Mouse (Mus musculus) kidney, adult 2 months (tissue): ENCODE data around the gene Serpina3g. TPM values are rescaled to one million over a fixed set of nuclear protein-coding genes. Genes with fewer than 3 reads are reported as not detected.

Experiments
- DNase-seq: peaks from one replicate; pipeline ENCODE4 v3.0.0; 2021
- H3K27ac ChIP-seq: fragments of 200-500 bp; 2 replicates; pipeline ENCODE4 v1.5.1; 2012; ENCODE audit warnings: low read depth, low read length, control low read depth, inconsistent platforms; ENCODE audit not compliant: insufficient read depth
- H3K27me3 ChIP-seq: fragments of 200-500 bp; replicated peaks from 2 replicates; pipeline ENCODE4 v1.6.1; 2012; ENCODE audit warnings: mild to moderate bottlenecking, moderate library complexity, low read length, inconsistent platforms; ENCODE audit not compliant: control insufficient read depth, insufficient read depth
- H3K36me3 ChIP-seq: fragments of 200-500 bp; 2 replicates; pipeline ENCODE4 v1.6.1; 2012; ENCODE audit warnings: mild to moderate bottlenecking, moderate library complexity, low read length, inconsistent platforms; ENCODE audit not compliant: control insufficient read depth, insufficient read depth
- H3K4me1 ChIP-seq: fragments of 200-500 bp; 2 replicates; pipeline ENCODE4 v1.6.1; 2011; ENCODE audit warnings: low read length; ENCODE audit not compliant: control insufficient read depth, insufficient read depth
- H3K4me3 ChIP-seq: fragments of 200-500 bp; 2 replicates; pipeline ENCODE4 v1.5.1; 2011; ENCODE audit warnings: mild to moderate bottlenecking, low read depth, low read length, control low read depth; ENCODE audit not compliant: insufficient read depth
- CTCF ChIP-seq: fragments of 200-500 bp; conservative IDR thresholded peaks from 2 replicates; pipeline ENCODE4 v1.5.1; 2011; ENCODE audit warnings: low read depth, mild to moderate bottlenecking, control low read depth, low read length, moderate library complexity, mixed read lengths; ENCODE audit not compliant: insufficient read depth, insufficient read length
- POLR2A ChIP-seq: fragments of 200-500 bp; IDR thresholded peaks from one replicate; pipeline ENCODE4 v1.6.1; 2011; ENCODE audit warnings: low read depth, low read length, control low read depth
- WGBS: fragments of 180-500 bp; shearing (Covaris S2); methylation state at CpG from one replicate; pipeline ENCODE4 v1.1.7; 2018; 5-methylcytosine and 5-hydroxymethylcytosine counted together
- polyA plus RNA-seq: library from polyadenylated mRNA; depleted of rRNA; stranded (reverse); fragments of >200 nt; gene quantifications from 2 replicates; pipeline ENCODE4 v1.2.3, GENCODE M21; 2012; rRNA removed

The Serpina3g gene
- polyA plus RNA-seq, 1 experiment = 8.2 TPM

GRCm38 (mm10) chr12:104288336-104288735 is 52.3 kb downstream of the Serpina3g start:
- TF ChIP-seq POLR2A (no peak), CTCF (no peak)
- H3K36me3 ChIP-seq = no peaks in the 10 kb centered on the region
- no peak for DNase-seq
- H3K4me3 ChIP-seq = no peak overlapping the region
- no peaks in the 10 kb centered on the region for H3K27me3 ChIP-seq
- H3K4me1 ChIP-seq = no peaks in the 10 kb centered on the region
- no peak overlapping the region for H3K27ac ChIP-seq

GRCm38 (mm10) chr12:104289872-104290271 is 53.8 kb downstream of the Serpina3g start:
- 55% methylated on average over 3 of the region's 4 CpGs for WGBS
- H3K27ac ChIP-seq = no peak overlapping the region
- DNase-seq = no peak
- no peaks in the 10 kb centered on the region for H3K36me3 ChIP-seq
- no peaks in the 10 kb centered on the region for H3K27me3 ChIP-seq
- H3K4me3 ChIP-seq = no peak overlapping the region
- TF ChIP-seq POLR2A = no peak
- no peak for TF ChIP-seq CTCF
- no peaks in the 10 kb centered on the region for H3K4me1 ChIP-seq

Other genes with a start within 250 kb of the Serpina3g start
- gene Serpina11, start 246.3 kb upstream of the Serpina3g start, polyA plus RNA-seq = 0.11 TPM in 1 of 2 replicates, not detected in the other
- gene Serpina9, start 222.5 kb upstream of the Serpina3g start, polyA plus RNA-seq = not detected in 2 replicates
- not detected in 2 replicates for gene Serpina12, start 191.8 kb upstream of the Serpina3g start, polyA plus RNA-seq
- gene Serpina5, start 135.1 kb upstream of the Serpina3g start, polyA plus RNA-seq = not detected in 2 replicates
- gene Serpina3a, start 123.5 kb upstream of the Serpina3g start, polyA plus RNA-seq = not detected in 2 replicates
- not detected in 2 replicates for gene Serpina3b, start 108.2 kb upstream of the Serpina3g start, polyA plus RNA-seq
- gene Serpina3c, start 82.4 kb upstream of the Serpina3g start, polyA plus RNA-seq = 1.0 and 2.2 TPM in 2 replicates
- 0.12 and 0.70 TPM in 2 replicates for gene Serpina3f, start 21.7 kb upstream of the Serpina3g start, polyA plus RNA-seq
- 0.07 and 0.08 TPM in 2 replicates for gene Serpina3i, start 26.9 kb downstream of the Serpina3g start, polyA plus RNA-seq
- not detected in 2 replicates for gene Serpina3j, start 78.3 kb downstream of the Serpina3g start, polyA plus RNA-seq
- gene Serpina3k, start 102.2 kb downstream of the Serpina3g start, polyA plus RNA-seq = 0.26 TPM in 1 of 2 replicates, not detected in the other
- gene Serpina3m, start 102.2 kb downstream of the Serpina3g start, polyA plus RNA-seq = 0.07 TPM in 1 of 2 replicates, not detected in the other
- gene Serpina3n, start 170.5 kb downstream of the Serpina3g start, polyA plus RNA-seq = 3.4 and 3.8 TPM in 2 replicates
- gene Gsc, start 237.1 kb downstream of the Serpina3g start, polyA plus RNA-seq = 0.10 TPM in 1 of 2 replicates, not detected in the other